Mouse (Mus musculus) limb, embryonic 14.5 days (tissue): ENCODE measurements around the gene Cog6. TPM values are rescaled to one million over a fixed set of nuclear protein-coding genes. Genes with fewer than 3 reads are reported as not detected.

Experiments used
- ATAC-seq: fragments of 200-750 bp; cut with Nextera tagmentation; 2 replicates; pipeline ENCODE4 v1.8.0; 2017; ENCODE audit warnings: low read depth, moderate number of reproducible peaks, moderate TSS enrichment; ENCODE audit not compliant: low FRiP score
- DNase-seq: peaks from one replicate; pipeline ENCODE4 v3.0.0-alpha.2; 2015; ENCODE audit warnings: low spot score
- H3K27ac ChIP-seq: fragments of 300-500 bp; sonication (generic); replicated peaks from 2 replicates; pipeline ENCODE4 v1.5.1; 2014; ENCODE audit warnings: low read depth, mild to moderate bottlenecking, low read length, moderate library complexity, mixed read lengths
- H3K27me3 ChIP-seq: fragments of 300-500 bp; sonication (generic); 2 replicates; pipeline ENCODE4 v1.6.1; 2014; ENCODE audit warnings: low read length, mixed read lengths; ENCODE audit not compliant: control insufficient read depth, insufficient read depth
- H3K36me3 ChIP-seq: fragments of 300-500 bp; sonication (generic); 2 replicates; pipeline ENCODE4 v1.6.1; 2014; ENCODE audit warnings: mild to moderate bottlenecking, low read length, moderate library complexity, mixed read lengths; ENCODE audit not compliant: control insufficient read depth, insufficient read depth
- H3K4me1 ChIP-seq: fragments of 300-500 bp; sonication (generic); 2 replicates; pipeline ENCODE4 v1.6.1; 2014; ENCODE audit warnings: antibody characterized with exemption, low read length, mixed read lengths; ENCODE audit not compliant: control insufficient read depth, insufficient read depth
- H3K4me2 ChIP-seq: fragments of 300-500 bp; sonication (generic); replicated peaks from 2 replicates; pipeline ENCODE4 v1.6.1; 2014; ENCODE audit warnings: low read depth, mild to moderate bottlenecking, low read length, moderate library complexity; ENCODE audit not compliant: severe bottlenecking
- H3K4me3 ChIP-seq: fragments of 300-500 bp; sonication (generic); replicated peaks from 2 replicates; pipeline ENCODE4 v1.5.1; 2014; ENCODE audit warnings: low read length
- H3K9ac ChIP-seq: fragments of 300-500 bp; sonication (generic); 2 replicates; pipeline ENCODE4 v1.6.1; 2014; ENCODE audit warnings: mild to moderate bottlenecking, low read depth, low read length, moderate library complexity; ENCODE audit not compliant: severe bottlenecking
- H3K9me3 ChIP-seq: fragments of 300-500 bp; sonication (generic); 2 replicates; pipeline ENCODE4 v1.6.1; 2016; ENCODE audit warnings: low read length; ENCODE audit not compliant: control insufficient read depth
- POLR2A ChIP-seq: fragments of 200-500 bp; IDR thresholded peaks from 2 replicates; pipeline ENCODE4 v1.8.0; 2012; ENCODE audit warnings: inconsistent platforms, mild to moderate bottlenecking, moderate library complexity, borderline replicate concordance; ENCODE audit not compliant: insufficient read depth, insufficient read length; ENCODE audit errors: extremely low read depth
- WGBS: fragments of 180-500 bp; shearing (Covaris S2); extraction: QIAGEN DNeasy Blood & Tissue Kit; methylation state at CpG from one replicate; pipeline ENCODE4 v1.1.7; 2014; 5-methylcytosine and 5-hydroxymethylcytosine counted together
- polyA plus RNA-seq, 2 experiments: library from polyadenylated mRNA; depleted of rRNA in 1 of 2; stranded (reverse) in 1 of 2; unstranded in 1 of 2; fragments of >200 nt; fragmentation: Nextera tagmentation in 1 of 2; extraction: Ambion mirVana in 1 of 2; gene quantifications; 2 replicates each; pipeline versions ENCODE4 v1.2.1 to v1.2.3; 2012 to 2014

The Cog6 gene
- 41.3 TPM in 2 replicates for polyA plus RNA-seq (2012; rRNA removed)
- polyA plus RNA-seq (2014; fragmentation: Nextera tagmentation; extraction: Ambion mirVana): 52.8 and 55.6 TPM in 2 replicates

- peak within 1 kb of the TSS; percentile 76 for H3K9ac ChIP-seq
- H3K4me2 ChIP-seq: peak within 1 kb of the TSS; percentile 74
- H3K4me1 ChIP-seq: peaks cover 3% of the 10 kb centered on the region; the same call in 1 of the 2 replicates
- 5% methylated on average over 53 of the region's 53 CpGs for WGBS
- H3K4me3 ChIP-seq: peak within 1 kb of the TSS; percentile 75
- H3K36me3 ChIP-seq: peaks cover 18% of the 10 kb centered on the region
- TF ChIP-seq POLR2A: peak; percentile 95; the same call in 1 of the 2 replicates
- no peaks in the 10 kb centered on the region for H3K9me3 ChIP-seq
- H3K27me3 ChIP-seq: no peaks in the 10 kb centered on the region
- DNase-seq (peak; percentile 89), ATAC-seq (peak; percentile 94)
- H3K27ac ChIP-seq: no peak within 1 kb of the TSS
Observed at GRCm38 (mm10) chr3:53016436-53017340, at the start of gene Cog6. TSS of gene Cog6 (minus strand) at chr3:53017237.

DNA sequence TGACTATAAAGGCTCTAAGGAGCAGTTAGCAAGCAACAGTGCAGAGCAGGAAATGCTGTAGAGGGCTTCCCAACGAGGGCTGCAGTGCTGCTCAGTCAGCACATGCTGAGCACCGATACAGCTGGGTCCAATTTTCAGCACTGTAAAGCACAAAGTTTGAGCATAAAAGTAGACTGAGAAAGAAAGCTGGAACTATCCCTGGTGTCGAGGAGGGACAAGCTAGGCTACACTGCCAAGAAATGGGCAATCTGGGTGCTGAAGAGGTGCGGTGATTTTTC, 49.0 kb upstream of the Cog6 start:
- ATAC-seq (peak; percentile 50; the same call in 1 of the 2 replicates), DNase-seq (peak; percentile 68)
- Histone ChIP-seq H3K9ac (no peak overlapping the region), H3K4me2 (no peak overlapping the region), H3K9me3 (no peaks in the 10 kb centered on the region), H3K27me3 (no peaks in the 10 kb centered on the region), H3K36me3 (no peaks in the 10 kb centered on the region), H3K27ac (no peak overlapping the region), H3K4me3 (no peak overlapping the region), H3K4me1 (peaks cover 28% of the 10 kb centered on the region)
- no peak for TF ChIP-seq POLR2A
- 29% methylated on average over 4 of the region's 4 CpGs for WGBS

DNA sequence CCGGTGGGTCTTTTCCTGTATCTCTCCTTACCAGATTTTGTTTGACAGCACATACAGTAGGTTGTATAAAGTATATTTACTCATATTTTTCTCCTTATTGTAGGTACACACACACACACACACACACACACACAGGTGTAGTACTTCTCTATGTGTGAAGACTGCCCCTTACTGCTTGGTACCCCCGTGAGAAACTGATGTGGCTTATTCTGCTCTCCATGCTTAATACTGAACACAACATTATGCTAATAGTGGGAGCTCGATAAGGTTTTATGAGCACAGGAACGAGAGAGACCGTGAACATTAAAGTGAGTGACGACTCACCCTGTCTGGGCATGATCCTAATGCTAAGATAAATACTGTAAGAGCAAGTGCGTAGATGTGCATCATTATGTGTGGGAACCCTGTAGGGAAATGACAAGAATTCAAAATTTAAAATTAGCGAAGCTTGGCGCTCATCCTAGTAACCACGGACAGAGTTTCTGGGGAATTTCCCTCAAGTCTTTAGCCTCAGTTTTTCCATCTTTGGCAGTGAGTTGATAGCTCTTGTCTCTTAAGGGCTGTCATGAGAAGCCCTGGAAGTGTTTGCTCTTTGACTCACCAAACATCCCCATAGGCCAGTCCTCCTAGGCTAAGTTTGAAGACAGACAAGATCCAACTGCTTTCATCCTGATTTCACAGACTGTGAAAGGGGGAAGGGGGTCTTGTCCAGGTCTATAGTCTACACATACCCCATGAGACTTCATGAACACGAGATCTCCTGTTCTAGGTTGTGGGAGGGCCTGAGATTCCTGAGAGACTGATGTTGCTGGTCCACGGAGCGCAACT, 48.4 kb upstream of the Cog6 start:
- TF ChIP-seq POLR2A: no peak
- no peak for DNase-seq
- Histone ChIP-seq H3K9me3 (no peaks in the 10 kb centered on the region), H3K27me3 (no peaks in the 10 kb centered on the region), H3K4me1 (peaks cover 32% of the 10 kb centered on the region), H3K36me3 (no peaks in the 10 kb centered on the region), H3K27ac (no peak overlapping the region), H3K4me2 (no peak overlapping the region), H3K4me3 (no peak overlapping the region), H3K9ac (no peak overlapping the region)
- ATAC-seq: 0 out of 2 replicates have a peak, but pooled peaks have one; percentile 34
- WGBS: 50% methylated on average over 13 of the region's 13 CpGs

- Histone ChIP-seq H3K9me3 (no peaks in the 10 kb centered on the region), H3K27me3 (no peaks in the 10 kb centered on the region), H3K36me3 (no peaks in the 10 kb centered on the region), H3K27ac (0 out of 2 replicates have a peak overlapping the region, but pooled peaks have one; percentile 13), H3K4me3 (no peak overlapping the region), H3K9ac (0 out of 2 replicates have a peak overlapping the region, but pooled peaks have one; percentile 12), H3K4me2 (peak overlapping the region; percentile 19), H3K4me1 (peaks cover 47% of the 10 kb centered on the region)
- DNase-seq (no peak), ATAC-seq (no peak)
- TF ChIP-seq POLR2A: no peak
- 33% methylated on average over 13 of the region's 13 CpGs for WGBS
Observed at GRCm38 (mm10) chr3:53063423-53064147, 46.5 kb upstream of the Cog6 start.
